Mouse (Mus musculus) kidney, adult 2 months (tissue): ENCODE data around the gene Gm17190. TPM values are rescaled to one million over a fixed set of nuclear protein-coding genes. Genes with fewer than 3 reads are reported as not detected.

Experiments used
- DNase-seq: peaks from one replicate; pipeline ENCODE4 v3.0.0; 2021
- H3K27ac ChIP-seq: fragments of 200-500 bp; 2 replicates; pipeline ENCODE4 v1.5.1; 2012; ENCODE audit warnings: low read depth, low read length, control low read depth, inconsistent platforms; ENCODE audit not compliant: insufficient read depth
- H3K27me3 ChIP-seq: fragments of 200-500 bp; replicated peaks from 2 replicates; pipeline ENCODE4 v1.6.1; 2012; ENCODE audit warnings: mild to moderate bottlenecking, moderate library complexity, low read length, inconsistent platforms; ENCODE audit not compliant: control insufficient read depth, insufficient read depth
- H3K36me3 ChIP-seq: fragments of 200-500 bp; 2 replicates; pipeline ENCODE4 v1.6.1; 2012; ENCODE audit warnings: mild to moderate bottlenecking, moderate library complexity, low read length, inconsistent platforms; ENCODE audit not compliant: control insufficient read depth, insufficient read depth
- H3K4me1 ChIP-seq: fragments of 200-500 bp; 2 replicates; pipeline ENCODE4 v1.6.1; 2011; ENCODE audit warnings: low read length; ENCODE audit not compliant: control insufficient read depth, insufficient read depth
- H3K4me3 ChIP-seq: fragments of 200-500 bp; 2 replicates; pipeline ENCODE4 v1.5.1; 2011; ENCODE audit warnings: mild to moderate bottlenecking, low read depth, low read length, control low read depth; ENCODE audit not compliant: insufficient read depth
- CTCF ChIP-seq: fragments of 200-500 bp; conservative IDR thresholded peaks from 2 replicates; pipeline ENCODE4 v1.5.1; 2011; ENCODE audit warnings: low read depth, mild to moderate bottlenecking, control low read depth, low read length, moderate library complexity, mixed read lengths; ENCODE audit not compliant: insufficient read depth, insufficient read length
- POLR2A ChIP-seq: fragments of 200-500 bp; IDR thresholded peaks from one replicate; pipeline ENCODE4 v1.6.1; 2011; ENCODE audit warnings: low read depth, low read length, control low read depth
- WGBS: fragments of 180-500 bp; shearing (Covaris S2); methylation state at CpG from one replicate; pipeline ENCODE4 v1.1.7; 2018; 5-methylcytosine and 5-hydroxymethylcytosine counted together
- polyA plus RNA-seq: library from polyadenylated mRNA; depleted of rRNA; stranded (reverse); fragments of >200 nt; gene quantifications from 2 replicates; pipeline ENCODE4 v1.2.3, GENCODE M21; 2012; rRNA removed

The Gm17190 gene
- polyA plus RNA-seq, 1 experiment: not detected

DNA sequence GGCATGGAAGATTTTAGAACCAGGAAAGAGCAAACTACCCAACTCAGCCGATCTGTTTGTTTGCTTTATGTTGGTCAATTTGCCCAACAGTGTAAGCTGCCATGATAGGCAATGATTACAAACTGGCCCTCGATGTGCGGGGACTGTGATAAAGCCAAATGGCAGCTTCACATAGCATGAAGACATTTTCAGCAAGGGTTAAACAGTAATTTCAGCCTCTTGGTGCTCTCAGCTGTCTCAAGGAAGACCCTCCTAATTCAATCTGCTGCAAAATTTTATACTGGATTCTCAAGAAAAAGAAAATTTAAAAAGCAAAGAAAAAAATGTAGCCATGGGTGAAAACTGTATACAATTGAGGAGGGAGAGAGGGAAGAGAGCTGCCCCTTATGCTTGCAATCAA lies 47.2 kb downstream of the Gm17190 start:
- WGBS: 73% methylated on average over 3 of the region's 3 CpGs

GRCm38 (mm10) chr13:96131050-96131449 lies 49.2 kb downstream of the Gm17190 start:
- Histone ChIP-seq H3K4me3 (no peak overlapping the region), H3K27ac (no peak overlapping the region), H3K36me3 (no peaks in the 10 kb centered on the region), H3K4me1 (no peaks in the 10 kb centered on the region), H3K27me3 (peaks cover 3% of the 10 kb centered on the region; the same call in 1 of the 2 replicates)
- no peak for TF ChIP-seq CTCF
- no peak for TF ChIP-seq POLR2A
- DNase-seq: no peak
- 3% methylated on average over 30 of the region's 30 CpGs for WGBS

More for the DNA sequence above, 47.2 kb downstream of the Gm17190 start:
- peaks cover 3% of the 10 kb centered on the region; the same call in 1 of the 2 replicates for H3K27me3 ChIP-seq
- no peak overlapping the region for H3K4me3 ChIP-seq
- no peak for TF ChIP-seq POLR2A
- no peak overlapping the region for H3K27ac ChIP-seq
- H3K4me1 ChIP-seq: no peaks in the 10 kb centered on the region
- H3K36me3 ChIP-seq: no peaks in the 10 kb centered on the region
- no peak for DNase-seq

DNA sequence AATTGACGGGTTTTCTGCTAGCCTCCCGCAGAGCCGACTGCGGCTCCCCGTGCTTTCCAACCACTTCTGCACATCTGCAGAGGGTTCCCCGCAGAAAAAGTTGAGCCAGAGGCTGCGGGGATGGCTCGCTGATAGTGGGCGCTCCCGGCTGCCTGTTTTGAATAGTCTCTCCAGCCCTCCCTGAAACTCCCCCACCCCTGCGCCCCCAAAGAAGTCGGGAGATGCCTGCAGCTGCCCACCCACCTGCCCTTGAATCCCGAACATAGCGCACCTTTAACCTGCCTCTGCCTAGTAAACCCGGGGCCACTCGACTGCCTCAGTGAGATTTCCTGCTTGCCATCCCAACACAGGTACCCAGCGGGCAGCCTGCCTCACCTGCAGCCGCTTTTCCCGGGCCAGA lies 50.1 kb downstream of the Gm17190 start:
- H3K4me3 ChIP-seq: no peak overlapping the region
- WGBS: under 1% methylated on average over 19 of the region's 19 CpGs
- no peaks in the 10 kb centered on the region for H3K4me1 ChIP-seq
- no peak for TF ChIP-seq POLR2A
- TF ChIP-seq CTCF: no peak
- no peaks in the 10 kb centered on the region for H3K36me3 ChIP-seq
- peaks cover 3% of the 10 kb centered on the region; the same call in 1 of the 2 replicates for H3K27me3 ChIP-seq
- no peak for DNase-seq
- no peak overlapping the region for H3K27ac ChIP-seq

DNA sequence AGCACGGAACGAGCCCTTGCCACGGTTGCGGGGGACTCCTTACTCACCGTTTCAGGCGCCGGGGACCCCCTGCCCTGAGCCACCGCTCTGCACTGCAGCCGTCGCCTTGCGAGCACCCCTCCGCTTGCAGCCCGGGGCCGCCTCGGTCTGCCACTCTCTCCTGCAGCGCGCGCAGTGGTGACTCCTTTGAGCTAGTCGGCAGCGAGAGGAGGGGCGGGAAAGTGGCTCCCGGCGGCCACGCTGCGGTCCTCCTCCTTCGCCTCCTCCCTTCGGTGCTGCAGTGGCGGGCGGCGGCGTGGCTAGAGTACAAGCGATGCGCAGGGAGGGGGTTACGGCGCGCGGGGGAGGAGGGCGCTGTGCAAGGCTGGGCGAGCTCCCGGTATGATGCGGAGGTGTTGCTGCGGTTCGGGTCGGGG lies 50.6 kb downstream of the Gm17190 start, which contains the start of gene Sv2c:
Gene Sv2c, minus strand, starts transcription at position 177 of the 416 bp plus-strand sequence.
- peak; percentile 2 for DNase-seq
- no peak within 1 kb of the TSS for H3K4me3 ChIP-seq
- 2% methylated on average over 41 of the region's 44 CpGs for WGBS
- H3K27ac ChIP-seq: no peak within 1 kb of the TSS
- peaks cover 3% of the 10 kb centered on the region; the same call in 1 of the 2 replicates for H3K27me3 ChIP-seq
- H3K4me1 ChIP-seq: no peaks in the 10 kb centered on the region
- no peaks in the 10 kb centered on the region for H3K36me3 ChIP-seq
- no peak for TF ChIP-seq CTCF
- no peak for TF ChIP-seq POLR2A

Other genes starting within 250 kb of the Gm17190 start
- 10.5 and 12.5 TPM in 2 replicates for gene Iqgap2, start 190.1 kb upstream of the Gm17190 start, polyA plus RNA-seq
- 0.23 and 0.59 TPM in 2 replicates for gene Gm20075, start 678 bp upstream of the Gm17190 start, polyA plus RNA-seq
- 0.19 and 0.48 TPM in 2 replicates for gene Sv2c, start 50.5 kb downstream of the Gm17190 start, polyA plus RNA-seq